Mouse (Mus musculus): ENCODE results near the gene Cadm2. TPM values are rescaled to one million over a fixed set of nuclear protein-coding genes. Genes with fewer than 3 reads are reported as not detected.

The Cadm2 gene
- polyA plus RNA-seq, 1 experiment = 0.04 TPM

GRCm38 (mm10) chr16:67598841-67599240 lies 21.9 kb downstream of the Cadm2 start:
- TF ChIP-seq POLR2A (IDR thresholded peaks at IDR 0.05; ENCODE audit: low read depth, low read length) (no peak), CTCF (IDR thresholded peaks at IDR 0.05; ENCODE audit: extremely low read depth, insufficient read length, insufficient replicate concordance, low read depth, low read length) (no peak)
- Histone ChIP-seq H3K27ac (ENCODE audit: insufficient read depth, low read depth, low read length) (no peak overlapping the region), H3K4me1 (ENCODE audit: control insufficient read depth, insufficient read depth, insufficient read length, low read length) (no peaks in the 10 kb centered on the region), H3K27me3 (ENCODE audit: control insufficient read depth, insufficient read depth, low read length) (no peaks in the 10 kb centered on the region), H3K36me3 (ENCODE audit: control insufficient read depth, insufficient read depth, low read length) (no peaks in the 10 kb centered on the region), H3K4me3 (ENCODE audit: low read depth, low read length) (no peak overlapping the region)
- WGBS = 76% methylated on average over 4 of the region's 4 CpGs

DNA sequence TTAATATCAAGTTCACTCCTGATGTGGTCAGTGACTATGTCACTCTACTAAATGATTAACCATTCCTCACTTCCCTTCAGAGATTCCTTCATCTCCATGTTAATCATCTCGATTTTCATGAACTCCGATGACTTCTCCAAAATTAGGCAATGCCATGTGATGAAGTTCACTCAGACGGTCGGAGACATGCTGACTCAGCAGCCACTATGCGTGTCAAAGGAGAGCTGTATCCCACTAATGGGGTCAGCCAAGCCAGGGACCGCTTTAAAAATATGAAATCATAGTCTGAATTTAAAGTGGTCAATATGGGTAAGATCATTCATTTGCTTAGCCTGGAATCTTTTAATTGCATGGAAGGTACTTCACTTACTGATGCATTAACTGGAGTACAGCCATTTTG lies 29.7 kb downstream of the Cadm2 start:
- TF ChIP-seq CTCF (IDR thresholded peaks at IDR 0.05; ENCODE audit: extremely low read depth, insufficient read length, insufficient replicate concordance, low read depth, low read length) (no peak), POLR2A (IDR thresholded peaks at IDR 0.05; ENCODE audit: low read depth, low read length) (no peak)
- H3K27ac ChIP-seq (ENCODE audit: insufficient read depth, low read depth, low read length) = no peak overlapping the region
- 78% methylated on average over 6 of the region's 6 CpGs for WGBS
- no peak overlapping the region for H3K4me3 ChIP-seq (ENCODE audit: low read depth, low read length)
- H3K4me1 ChIP-seq (ENCODE audit: control insufficient read depth, insufficient read depth, insufficient read length, low read length) = no peaks in the 10 kb centered on the region
- no peaks in the 10 kb centered on the region for H3K27me3 ChIP-seq (ENCODE audit: control insufficient read depth, insufficient read depth, low read length)
- H3K36me3 ChIP-seq (ENCODE audit: control insufficient read depth, insufficient read depth, low read length) = no peaks in the 10 kb centered on the region

GRCm38 (mm10) chr16:67578842-67579517 lies 41.7 kb downstream of the Cadm2 start:
- TF ChIP-seq POLR2A (IDR thresholded peaks at IDR 0.05; ENCODE audit: low read depth, low read length) (no peak), CTCF (IDR thresholded peaks at IDR 0.05; ENCODE audit: extremely low read depth, insufficient read length, insufficient replicate concordance, low read depth, low read length) (no peak)
- H3K27ac ChIP-seq (ENCODE audit: insufficient read depth, low read depth, low read length) = no peak overlapping the region
- no peak overlapping the region for H3K4me3 ChIP-seq (ENCODE audit: low read depth, low read length)
- H3K4me1 ChIP-seq (ENCODE audit: control insufficient read depth, insufficient read depth, insufficient read length, low read length) = no peaks in the 10 kb centered on the region
- WGBS = 77% methylated on average over 11 of the region's 11 CpGs
- H3K27me3 ChIP-seq (ENCODE audit: control insufficient read depth, insufficient read depth, low read length) = no peaks in the 10 kb centered on the region
- no peaks in the 10 kb centered on the region for H3K36me3 ChIP-seq (ENCODE audit: control insufficient read depth, insufficient read depth, low read length)

GRCm38 (mm10) chr16:67575557-67575956 lies 45.2 kb downstream of the Cadm2 start:
- 61% methylated on average over 5 of the region's 5 CpGs for WGBS
- TF ChIP-seq CTCF (IDR thresholded peaks at IDR 0.05; ENCODE audit: extremely low read depth, insufficient read length, insufficient replicate concordance, low read depth, low read length) (no peak), POLR2A (IDR thresholded peaks at IDR 0.05; ENCODE audit: low read depth, low read length) (no peak)
- Histone ChIP-seq H3K27ac (ENCODE audit: insufficient read depth, low read depth, low read length) (no peak overlapping the region), H3K4me1 (ENCODE audit: control insufficient read depth, insufficient read depth, insufficient read length, low read length) (no peaks in the 10 kb centered on the region), H3K36me3 (ENCODE audit: control insufficient read depth, insufficient read depth, low read length) (no peaks in the 10 kb centered on the region), H3K4me3 (ENCODE audit: low read depth, low read length) (no peak overlapping the region), H3K27me3 (ENCODE audit: control insufficient read depth, insufficient read depth, low read length) (no peaks in the 10 kb centered on the region)

DNA sequence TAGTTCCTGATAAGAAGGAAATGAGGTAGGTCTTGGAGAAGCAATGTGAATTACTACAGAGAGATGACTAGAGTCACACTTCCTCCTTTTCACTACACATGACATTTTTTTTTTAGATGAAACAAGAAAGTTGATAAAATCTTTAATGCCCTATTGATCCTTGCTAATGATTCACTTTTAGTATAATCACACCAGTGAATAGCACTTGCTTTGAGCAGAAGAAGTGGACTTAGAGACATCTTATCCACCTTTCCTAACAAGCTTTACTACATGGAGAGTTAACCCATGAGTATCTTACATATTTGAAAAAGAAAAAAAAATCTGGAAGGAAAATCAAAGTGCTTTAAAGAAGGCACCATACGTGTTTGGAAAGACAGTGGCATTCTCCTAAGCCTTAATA lies 93.7 kb downstream of the Cadm2 start:
- TF ChIP-seq CTCF (IDR thresholded peaks at IDR 0.05; ENCODE audit: extremely low read depth, insufficient read length, insufficient replicate concordance, low read depth, low read length) (no peak), POLR2A (IDR thresholded peaks at IDR 0.05; ENCODE audit: low read depth, low read length) (no peak)
- Histone ChIP-seq H3K36me3 (ENCODE audit: control insufficient read depth, insufficient read depth, low read length) (no peaks in the 10 kb centered on the region), H3K27ac (ENCODE audit: insufficient read depth, low read depth, low read length) (no peak overlapping the region), H3K27me3 (ENCODE audit: control insufficient read depth, insufficient read depth, low read length) (no peaks in the 10 kb centered on the region), H3K4me3 (ENCODE audit: low read depth, low read length) (no peak overlapping the region), H3K4me1 (ENCODE audit: control insufficient read depth, insufficient read depth, insufficient read length, low read length) (no peaks in the 10 kb centered on the region)
- 43% methylated on average over 1 of the region's 1 CpGs for WGBS

- H3K27ac ChIP-seq (ENCODE audit: insufficient read depth, low read depth, low read length) = no peak overlapping the region
- WGBS = 84% methylated on average over 1 of the region's 1 CpGs
- no peaks in the 10 kb centered on the region for H3K27me3 ChIP-seq (ENCODE audit: control insufficient read depth, insufficient read depth, low read length)
- TF ChIP-seq POLR2A (IDR thresholded peaks at IDR 0.05; ENCODE audit: low read depth, low read length) (no peak), CTCF (IDR thresholded peaks at IDR 0.05; ENCODE audit: extremely low read depth, insufficient read length, insufficient replicate concordance, low read depth, low read length) (no peak)
- H3K4me3 ChIP-seq (ENCODE audit: low read depth, low read length) = no peak overlapping the region
- no peaks in the 10 kb centered on the region for H3K36me3 ChIP-seq (ENCODE audit: control insufficient read depth, insufficient read depth, low read length)
- no peaks in the 10 kb centered on the region for H3K4me1 ChIP-seq (ENCODE audit: control insufficient read depth, insufficient read depth, insufficient read length, low read length)
Measured at GRCm38 (mm10) chr16:67524878-67525277, 95.8 kb downstream of the Cadm2 start.

DNA sequence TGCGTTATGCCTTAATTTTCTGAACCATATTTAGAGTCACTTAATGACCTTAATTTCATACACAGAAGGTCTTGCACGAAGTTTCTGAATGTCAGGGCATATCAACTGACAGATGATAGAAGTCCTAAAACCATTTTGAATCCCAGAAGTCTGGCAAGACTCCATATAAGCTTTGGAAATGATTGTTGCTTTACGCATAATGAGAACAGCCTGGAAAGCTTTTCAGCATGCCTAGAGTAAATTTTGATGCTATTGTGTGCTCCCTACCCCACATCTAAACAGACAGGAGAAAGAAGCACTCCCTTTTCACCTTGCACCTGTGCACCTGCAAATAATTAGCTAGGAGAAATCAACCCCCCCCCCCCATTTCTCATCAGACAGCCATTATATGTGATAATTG lies 102.4 kb downstream of the Cadm2 start:
- TF ChIP-seq POLR2A (IDR thresholded peaks at IDR 0.05; ENCODE audit: low read depth, low read length) = no peak
- no peak for TF ChIP-seq CTCF (IDR thresholded peaks at IDR 0.05; ENCODE audit: extremely low read depth, insufficient read length, insufficient replicate concordance, low read depth, low read length)
- H3K36me3 ChIP-seq (ENCODE audit: control insufficient read depth, insufficient read depth, low read length) = no peaks in the 10 kb centered on the region
- H3K4me1 ChIP-seq (ENCODE audit: control insufficient read depth, insufficient read depth, insufficient read length, low read length) = no peaks in the 10 kb centered on the region
- H3K27ac ChIP-seq (ENCODE audit: insufficient read depth, low read depth, low read length) = no peak overlapping the region
- WGBS = 69% methylated on average over 3 of the region's 3 CpGs
- no peaks in the 10 kb centered on the region for H3K27me3 ChIP-seq (ENCODE audit: control insufficient read depth, insufficient read depth, low read length)
- no peak overlapping the region for H3K4me3 ChIP-seq (ENCODE audit: low read depth, low read length)

All from small intestine, adult 2 months (tissue).